Comparison of ENCODE assay signal across 7 mouse cellular contexts in genomic region chr2:163642685-163643575, GRCm38 (mm10). TPM values are rescaled to one million over a fixed set of nuclear protein-coding genes. Genes with fewer than 3 reads are reported as not detected.
A peak's percentile ranks its signal among the peaks of the same experiment; 100 is the strongest.
DNase-seq lines count a peak whose midpoint lies in the region; ATAC-seq and TF ChIP-seq lines count a peak whose summit lies in the region.

No protein-coding gene starts in this region.

- no peak for TF ChIP-seq CTCF in ES-Bruce4 (IDR thresholded peaks at IDR 0.05; ENCODE audit: low read depth, low read length)

- H3K9me3 ChIP-seq in ES-Bruce4 (replicated peaks; ENCODE audit: control insufficient read depth, insufficient read depth, low read length, poor library complexity, severe bottlenecking), result no peaks in the 10 kb centered on the region
- no peaks in the 10 kb centered on the region for H3K9me3 ChIP-seq in embryonic facial prominence, embryonic 12.5 days
- no peaks in the 10 kb centered on the region for H3K9me3 ChIP-seq in heart, embryonic 12.5 days (replicated peaks)
- H3K9me3 ChIP-seq in kidney, embryonic 16.5 days (ENCODE audit: low read length), result no peaks in the 10 kb centered on the region

- H3K9ac ChIP-seq in ES-Bruce4 (ENCODE audit: low read depth, poor library complexity, severe bottlenecking), result peak overlapping the region; percentile 90
- no peak overlapping the region for H3K9ac ChIP-seq in embryonic facial prominence, embryonic 12.5 days
- no peak overlapping the region for H3K9ac ChIP-seq in heart, embryonic 12.5 days
- H3K9ac ChIP-seq in kidney, embryonic 16.5 days (replicated peaks; ENCODE audit: low read length), result 0 out of 2 replicates have a peak overlapping the region, but pooled peaks have one; percentile 82

- peak; percentile 97 for DNase-seq in A20 (ENCODE audit: low read depth, low spot score)
- DNase-seq in lung, postnatal 36 days, result peak; percentile 91
- DNase-seq in spleen, postnatal 36 days (ENCODE audit: low spot score in 2 of 2), result peak; percentile 91 to 92

- 91% methylated on average over 30 of the region's 30 CpGs for WGBS in embryonic facial prominence, embryonic 12.5 days
- WGBS in heart, embryonic 12.5 days, result 79% methylated on average over 30 of the region's 30 CpGs
- whole genome bisulfite sequencing in kidney, embryonic 16.5 days, result 88% methylated on average over 30 of the region's 30 CpGs

- H3K4me1 ChIP-seq in ES-Bruce4 (ENCODE audit: control insufficient read depth, insufficient read depth, low read length), result peaks cover 2% of the 10 kb centered on the region
- H3K4me1 ChIP-seq in embryonic facial prominence, embryonic 12.5 days, result peaks cover 14% of the 10 kb centered on the region; the same call in 1 of the 2 replicates
- peaks cover 60% of the 10 kb centered on the region for H3K4me1 ChIP-seq in heart, embryonic 12.5 days (replicated peaks)
- H3K4me1 ChIP-seq in kidney, embryonic 16.5 days (ENCODE audit: insufficient read depth, low read length), result peaks cover 41% of the 10 kb centered on the region

- H3K4me3 ChIP-seq in ES-Bruce4 (ENCODE audit: low read depth, low read length), result peak overlapping the region; percentile 45
- peak overlapping the region; percentile 92; the same call in 1 of the 2 replicates for H3K4me3 ChIP-seq in embryonic facial prominence, embryonic 12.5 days
- peak overlapping the region; percentile 97 for H3K4me3 ChIP-seq in heart, embryonic 12.5 days
- peak overlapping the region; percentile 62 for H3K4me3 ChIP-seq in kidney, embryonic 16.5 days (ENCODE audit: low read length)

- 0 out of 2 replicates have a peak, but pooled peaks have one; percentile 51 for TF ChIP-seq EP300 in ES-Bruce4 (IDR thresholded peaks at IDR 0.05; ENCODE audit: insufficient read depth, low read depth, low read length)

- TF ChIP-seq POLR2A in ES-Bruce4 (IDR thresholded peaks at IDR 0.05; ENCODE audit: insufficient read depth, low read length), result no peak

- peaks cover 2% of the 10 kb centered on the region; the same call in 1 of the 2 replicates for H3K36me3 ChIP-seq in ES-Bruce4 (ENCODE audit: control insufficient read depth, insufficient read depth, low read length, poor library complexity, severe bottlenecking)
- H3K36me3 ChIP-seq in embryonic facial prominence, embryonic 12.5 days, result no peaks in the 10 kb centered on the region
- 0 out of 2 replicates have a peak, but pooled peaks cover 7% of the 10 kb centered on the region for H3K36me3 ChIP-seq in heart, embryonic 12.5 days
- peaks cover 3% of the 10 kb centered on the region; the same call in 1 of the 2 replicates for H3K36me3 ChIP-seq in kidney, embryonic 16.5 days (ENCODE audit: insufficient read depth, low read length)

- H3K27me3 ChIP-seq in ES-Bruce4 (ENCODE audit: control insufficient read depth, insufficient read depth, low read length, poor library complexity, severe bottlenecking), result no peaks in the 10 kb centered on the region
- no peaks in the 10 kb centered on the region for H3K27me3 ChIP-seq in embryonic facial prominence, embryonic 12.5 days
- no peaks in the 10 kb centered on the region for H3K27me3 ChIP-seq in heart, embryonic 12.5 days (replicated peaks)
- no peaks in the 10 kb centered on the region for H3K27me3 ChIP-seq in kidney, embryonic 16.5 days (ENCODE audit: insufficient read depth, low read length)

- ATAC-seq in embryonic facial prominence, embryonic 12.5 days (ENCODE audit: insufficient number of reproducible peaks, insufficient read depth, low FRiP score, low TSS enrichment), result no peak
- ATAC-seq in heart, embryonic 12.5 days (ENCODE audit: insufficient number of reproducible peaks, low FRiP score), result peak; percentile 26
- no peak for ATAC-seq in kidney, embryonic 16.5 days (ENCODE audit: low FRiP score, low TSS enrichment)

- H3K27ac ChIP-seq in ES-Bruce4 (ENCODE audit: insufficient read depth, low read length), result peak overlapping the region; percentile 40; the same call in 1 of the 2 replicates
- no peak overlapping the region for H3K27ac ChIP-seq in embryonic facial prominence, embryonic 12.5 days
- H3K27ac ChIP-seq in heart, embryonic 12.5 days (ENCODE audit: poor library complexity, severe bottlenecking), result peak overlapping the region; percentile 100
- peak overlapping the region; percentile 96 for H3K27ac ChIP-seq in kidney, embryonic 16.5 days (ENCODE audit: low read length)

- peak overlapping the region; percentile 61 for H3K4me2 ChIP-seq in embryonic facial prominence, embryonic 12.5 days (replicated peaks)
- peak overlapping the region; percentile 73 for H3K4me2 ChIP-seq in heart, embryonic 12.5 days
- peak overlapping the region; percentile 70 for H3K4me2 ChIP-seq in kidney, embryonic 16.5 days (replicated peaks; ENCODE audit: low read depth, low read length)

RNA-seq across cellular contexts. Expression of gene Serinc3, which starts 2.0 kb away (rescaled TPM):
- polyA plus RNA-seq in ES-Bruce4 (2011; ENCODE audit: insufficient read depth, insufficient read length, low read depth, missing spikeins), result 130 and 146 TPM in 2 replicates
- 26.1 and 27.0 TPM in 2 replicates for polyA plus RNA-seq in embryonic facial prominence, embryonic 12.5 days (2016; fragmentation: Nextera tagmentation; extraction: Ambion mirVana)
- polyA plus RNA-seq in heart, embryonic 12.5 days (2016; fragmentation: Nextera tagmentation; extraction: Ambion mirVana), result 67.7 and 76.7 TPM in 2 replicates
- polyA plus RNA-seq in kidney, embryonic 16.5 days (2015; fragmentation: Nextera tagmentation; extraction: Ambion mirVana), result 48.9 and 50.1 TPM in 2 replicates

RNA-seq across cellular contexts. Expression of gene Pkig, which starts 15.3 kb away (rescaled TPM):
- 20.2 TPM in 2 replicates for polyA plus RNA-seq in ES-Bruce4 (2011; ENCODE audit: insufficient read depth, insufficient read length, low read depth, missing spikeins)
- polyA plus RNA-seq in embryonic facial prominence, embryonic 12.5 days (2016; fragmentation: Nextera tagmentation; extraction: Ambion mirVana), result 119 and 128 TPM in 2 replicates
- 233 and 241 TPM in 2 replicates for polyA plus RNA-seq in heart, embryonic 12.5 days (2016; fragmentation: Nextera tagmentation; extraction: Ambion mirVana)
- 180 and 187 TPM in 2 replicates for polyA plus RNA-seq in kidney, embryonic 16.5 days (2015; fragmentation: Nextera tagmentation; extraction: Ambion mirVana)

RNA-seq across cellular contexts. Expression of gene Ttpal, which starts 40.8 kb away (rescaled TPM):
- 9.4 and 11.9 TPM in 2 replicates for polyA plus RNA-seq in ES-Bruce4 (2011; ENCODE audit: insufficient read depth, insufficient read length, low read depth, missing spikeins)
- 45.1 and 47.6 TPM in 2 replicates for polyA plus RNA-seq in embryonic facial prominence, embryonic 12.5 days (2016; fragmentation: Nextera tagmentation; extraction: Ambion mirVana)
- polyA plus RNA-seq in heart, embryonic 12.5 days (2016; fragmentation: Nextera tagmentation; extraction: Ambion mirVana), result 26.9 and 27.8 TPM in 2 replicates
- polyA plus RNA-seq in kidney, embryonic 16.5 days (2015; fragmentation: Nextera tagmentation; extraction: Ambion mirVana), result 34.0 and 35.7 TPM in 2 replicates

Comparison
In these comparisons a context has a peak if more than half of its experiments do, and no peak if none do; other contexts are left out.
1. H3K4me3 ChIP-seq: peak in every context shown above with its lines; median percentile 97 in heart, embryonic 12.5 days; 92 in embryonic facial prominence, embryonic 12.5 days; 62 in kidney, embryonic 16.5 days; 45 in ES-Bruce4.
2. H3K9ac ChIP-seq: peak in ES-Bruce4 (single experiment) and kidney, embryonic 16.5 days (single experiment); none in embryonic facial prominence, embryonic 12.5 days (single experiment) and heart, embryonic 12.5 days (single experiment).
3. Peak in every context shown above with its lines, with median percentiles within 50 percentile points of each other: DNase-seq and H3K4me2 ChIP-seq.